Mouse (Mus musculus): Measurements from ENCODE around the gene Gm36176.

- TF ChIP-seq CTCF (IDR thresholded peaks at IDR 0.05; ENCODE audit: insufficient read depth, low read depth, low read length) (no peak), POLR2A (IDR thresholded peaks at IDR 0.05; ENCODE audit: insufficient read depth, low read depth, low read length) (no peak)
Observed at GRCm38 (mm10) chr10:77804095-77804494, 42.5 kb upstream of the Gm36176 start.
